Mouse (Mus musculus): ENCODE results near the gene Jkamp. TPM values are rescaled to one million over a fixed set of nuclear protein-coding genes. Genes with fewer than 3 reads are reported as not detected.

The Jkamp gene
- polyA plus RNA-seq, 1 experiment: 12.3 TPM

- no peak for TF ChIP-seq POLR2A (IDR thresholded peaks at IDR 0.05; ENCODE audit: borderline replicate concordance, control insufficient read depth, low read depth, low read length)
- TF ChIP-seq CTCF (IDR thresholded peaks at IDR 0.05; ENCODE audit: control insufficient read depth, insufficient read depth, low read length): no peak
- no peak overlapping the region for H3K4me3 ChIP-seq (replicated peaks; ENCODE audit: control insufficient read depth, low read depth, low read length)
- no peaks in the 10 kb centered on the region; the same call in 1 of the 2 replicates for H3K4me1 ChIP-seq (ENCODE audit: control insufficient read depth, insufficient read depth, low read length)
- 29% methylated on average over 3 of the region's 3 CpGs for WGBS
- H3K27ac ChIP-seq (ENCODE audit: control insufficient read depth, insufficient read depth, low read depth, low read length, poor library complexity): no peak overlapping the region
Measured at GRCm38 (mm10) chr12:72081961-72082360, 3.4 kb upstream of the Jkamp start.

DNA sequence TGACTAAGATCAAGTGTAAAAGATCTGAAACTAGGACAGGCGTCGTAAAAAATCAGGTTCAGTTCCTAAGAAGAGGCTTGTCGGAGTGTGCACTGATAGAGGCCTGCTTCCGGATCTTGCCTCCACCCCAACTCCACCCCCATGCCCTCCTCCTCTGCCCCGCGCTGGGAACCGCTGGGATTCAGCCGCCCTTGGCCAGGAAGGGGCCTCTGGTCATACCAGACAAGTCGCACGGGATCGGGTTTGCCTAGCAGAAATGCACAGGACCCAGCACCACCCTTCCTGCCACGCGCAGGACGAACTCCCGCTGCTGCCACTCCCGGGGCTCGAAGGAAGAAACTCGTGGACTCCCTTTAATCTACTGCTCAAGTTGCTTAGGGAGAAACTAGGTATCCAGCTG, 3.0 kb upstream of the Jkamp start:
- H3K4me1 ChIP-seq (ENCODE audit: control insufficient read depth, insufficient read depth, low read length): no peaks in the 10 kb centered on the region; the same call in 1 of the 2 replicates
- TF ChIP-seq POLR2A (IDR thresholded peaks at IDR 0.05; ENCODE audit: borderline replicate concordance, control insufficient read depth, low read depth, low read length) (no peak), CTCF (IDR thresholded peaks at IDR 0.05; ENCODE audit: control insufficient read depth, insufficient read depth, low read length) (no peak)
- H3K4me3 ChIP-seq (replicated peaks; ENCODE audit: control insufficient read depth, low read depth, low read length): no peak overlapping the region
- WGBS: 32% methylated on average over 18 of the region's 18 CpGs
- no peak overlapping the region for H3K27ac ChIP-seq (ENCODE audit: control insufficient read depth, insufficient read depth, low read depth, low read length, poor library complexity)

DNA sequence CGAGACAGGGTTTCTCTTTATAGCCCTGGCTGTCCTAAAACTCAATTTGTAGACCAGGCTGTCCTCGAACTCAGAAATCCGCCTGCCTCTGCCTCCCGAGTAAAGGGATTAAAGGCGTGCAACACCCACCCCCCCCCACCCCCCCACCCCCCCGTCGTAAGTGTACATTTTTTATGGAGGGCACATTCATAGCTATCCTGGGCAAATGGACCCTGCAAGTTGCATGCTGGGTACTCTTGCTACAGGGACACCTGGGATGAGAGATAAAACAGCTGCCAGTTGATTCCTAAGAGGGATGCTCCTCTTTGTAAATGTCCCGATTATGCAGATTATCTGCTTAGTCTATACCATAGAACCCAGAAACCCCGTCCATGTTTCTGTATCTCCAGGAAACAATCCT, 2.1 kb upstream of the Jkamp start:
- TF ChIP-seq POLR2A (IDR thresholded peaks at IDR 0.05; ENCODE audit: borderline replicate concordance, control insufficient read depth, low read depth, low read length): no peak
- TF ChIP-seq CTCF (IDR thresholded peaks at IDR 0.05; ENCODE audit: control insufficient read depth, insufficient read depth, low read length): no peak
- Histone ChIP-seq H3K27ac (ENCODE audit: control insufficient read depth, insufficient read depth, low read depth, low read length, poor library complexity) (no peak overlapping the region), H3K4me1 (ENCODE audit: control insufficient read depth, insufficient read depth, low read length) (no peaks in the 10 kb centered on the region; the same call in 1 of the 2 replicates), H3K4me3 (replicated peaks; ENCODE audit: control insufficient read depth, low read depth, low read length) (no peak overlapping the region)
- WGBS: 72% methylated on average over 9 of the region's 9 CpGs

DNA sequence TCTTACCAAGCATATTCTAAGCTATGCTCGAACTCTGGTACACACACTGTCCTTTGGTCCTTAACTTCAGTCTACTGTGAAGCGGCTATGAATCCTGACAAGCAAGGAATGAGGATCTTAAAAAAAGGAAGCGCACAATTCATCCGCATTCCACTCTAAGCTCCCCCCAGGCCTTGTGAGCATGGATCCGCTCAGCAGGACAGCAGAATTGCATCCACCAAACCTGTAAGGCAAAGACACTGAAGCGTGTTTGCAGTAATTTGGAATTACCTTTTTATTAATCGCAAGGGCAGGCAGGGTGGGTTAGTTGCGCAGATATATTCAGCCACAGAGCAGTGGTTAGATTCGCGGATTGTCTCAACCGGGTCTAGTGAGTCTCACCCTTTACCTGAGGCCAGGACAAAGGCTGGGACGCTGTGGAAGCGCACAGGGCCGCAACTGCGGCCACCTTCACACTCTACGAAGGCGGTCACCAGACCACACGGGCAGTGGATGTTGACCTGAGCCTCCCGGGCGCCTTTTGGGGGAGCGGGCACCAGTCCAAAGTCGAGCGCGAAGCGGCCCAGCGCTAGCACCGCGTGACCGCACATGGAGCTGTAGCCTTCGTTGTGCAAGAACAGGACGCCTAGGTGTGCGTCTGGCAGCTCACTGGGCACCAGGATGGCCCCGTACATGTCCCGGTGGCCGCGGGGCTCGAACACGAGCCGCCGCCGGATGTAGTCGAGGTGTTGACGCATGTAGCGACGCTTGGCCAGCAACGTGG, 947 bp upstream of the Jkamp start:
- Histone ChIP-seq H3K4me3 (replicated peaks; ENCODE audit: control insufficient read depth, low read depth, low read length) (peak overlapping the region; percentile 77), H3K27ac (ENCODE audit: control insufficient read depth, insufficient read depth, low read depth, low read length, poor library complexity) (peak overlapping the region; percentile 20; the same call in 1 of the 2 replicates), H3K4me1 (ENCODE audit: control insufficient read depth, insufficient read depth, low read length) (no peaks in the 10 kb centered on the region; the same call in 1 of the 2 replicates)
- TF ChIP-seq CTCF (IDR thresholded peaks at IDR 0.05; ENCODE audit: control insufficient read depth, insufficient read depth, low read length) (no peak), POLR2A (IDR thresholded peaks at IDR 0.05; ENCODE audit: borderline replicate concordance, control insufficient read depth, low read depth, low read length) (no peak)
- WGBS: 18% methylated on average over 46 of the region's 46 CpGs

GRCm38 (mm10) chr12:72085024-72085328, 413 bp upstream of the Jkamp start:
- WGBS: under 1% methylated on average over 31 of the region's 31 CpGs
- Histone ChIP-seq H3K4me1 (ENCODE audit: control insufficient read depth, insufficient read depth, low read length) (no peaks in the 10 kb centered on the region; the same call in 1 of the 2 replicates), H3K27ac (ENCODE audit: control insufficient read depth, insufficient read depth, low read depth, low read length, poor library complexity) (peak overlapping the region; percentile 20; the same call in 1 of the 2 replicates), H3K4me3 (replicated peaks; ENCODE audit: control insufficient read depth, low read depth, low read length) (peak overlapping the region; percentile 77)
- TF ChIP-seq POLR2A (IDR thresholded peaks at IDR 0.05; ENCODE audit: borderline replicate concordance, control insufficient read depth, low read depth, low read length) (no peak), CTCF (IDR thresholded peaks at IDR 0.05; ENCODE audit: control insufficient read depth, insufficient read depth, low read length) (no peak)

DNA sequence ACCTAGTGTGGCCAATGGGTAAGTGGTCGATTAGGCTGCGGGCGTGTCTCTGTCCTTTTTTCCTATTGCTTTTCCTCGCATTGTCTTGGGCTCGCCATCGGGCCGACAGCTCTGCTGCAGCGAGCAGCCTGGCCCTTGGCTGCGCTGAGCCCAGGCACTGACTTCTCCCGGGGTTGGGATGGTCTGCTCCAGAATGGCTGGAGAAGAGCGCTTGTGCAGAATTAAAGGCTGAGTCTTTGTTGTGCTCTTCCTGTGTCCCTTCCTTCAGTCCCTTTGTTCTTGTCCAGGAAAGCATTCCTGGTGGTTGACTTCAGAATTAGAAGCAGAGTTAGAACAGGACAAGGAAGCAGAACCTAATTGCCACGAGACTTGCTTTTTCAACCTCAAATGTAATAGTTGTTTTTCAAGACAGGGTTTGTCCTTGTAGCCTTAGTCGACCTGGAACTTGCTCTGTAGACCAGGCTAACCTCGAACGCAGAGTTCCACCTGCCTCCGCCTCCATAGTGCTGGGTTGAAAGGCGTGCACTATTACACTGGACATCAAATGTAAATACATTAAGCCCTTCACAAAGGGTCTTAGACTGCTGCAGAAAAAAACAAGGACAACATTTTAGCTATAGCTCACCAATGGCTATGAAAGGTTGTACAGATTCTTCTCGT, 907 bp downstream of the Jkamp start:
- peak overlapping the region; percentile 97 for H3K4me3 ChIP-seq (replicated peaks; ENCODE audit: control insufficient read depth, low read depth, low read length)

GRCm38 (mm10) chr12:72089802-72090201, 4.4 kb downstream of the Jkamp start:
- Histone ChIP-seq H3K27ac (ENCODE audit: control insufficient read depth, insufficient read depth, low read depth, low read length, poor library complexity) (no peak overlapping the region), H3K4me3 (replicated peaks; ENCODE audit: control insufficient read depth, low read depth, low read length) (no peak overlapping the region), H3K4me1 (ENCODE audit: control insufficient read depth, insufficient read depth, low read length) (no peaks in the 10 kb centered on the region; the same call in 1 of the 2 replicates)
- TF ChIP-seq POLR2A (IDR thresholded peaks at IDR 0.05; ENCODE audit: borderline replicate concordance, control insufficient read depth, low read depth, low read length): no peak
- no peak for TF ChIP-seq CTCF (IDR thresholded peaks at IDR 0.05; ENCODE audit: control insufficient read depth, insufficient read depth, low read length)
- 82% methylated on average over 4 of the region's 4 CpGs for WGBS

More for the DNA sequence above, 907 bp downstream of the Jkamp start:
- H3K4me1 ChIP-seq (ENCODE audit: control insufficient read depth, insufficient read depth, low read length): no peaks in the 10 kb centered on the region; the same call in 1 of the 2 replicates
- TF ChIP-seq POLR2A (IDR thresholded peaks at IDR 0.05; ENCODE audit: borderline replicate concordance, control insufficient read depth, low read depth, low read length): no peak
- no peak for TF ChIP-seq CTCF (IDR thresholded peaks at IDR 0.05; ENCODE audit: control insufficient read depth, insufficient read depth, low read length)
- H3K27ac ChIP-seq (ENCODE audit: control insufficient read depth, insufficient read depth, low read depth, low read length, poor library complexity): peak overlapping the region; percentile 91
- WGBS: 2% methylated on average over 18 of the region's 18 CpGs

DNA sequence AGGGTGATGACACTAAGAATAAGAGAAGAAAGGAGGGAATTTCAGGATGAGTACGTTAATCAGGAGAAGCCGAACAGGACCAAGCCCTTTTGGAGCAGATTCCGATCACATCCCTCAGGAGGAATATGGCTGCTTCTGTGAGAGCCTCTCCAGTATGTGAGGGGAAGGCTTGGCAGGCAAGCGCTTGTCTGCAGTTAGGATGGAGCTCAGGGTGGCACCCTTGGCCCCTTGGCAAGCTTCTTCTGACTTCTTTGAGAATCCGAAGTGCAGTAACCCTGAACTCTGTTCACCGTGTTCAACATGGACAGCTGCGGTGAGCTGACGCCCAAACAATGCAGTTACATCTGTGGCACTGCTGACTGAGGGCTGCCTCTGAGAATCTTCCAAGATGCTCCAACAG, 11.6 kb downstream of the Jkamp start:
- WGBS: 89% methylated on average over 8 of the region's 8 CpGs
- TF ChIP-seq CTCF (IDR thresholded peaks at IDR 0.05; ENCODE audit: control insufficient read depth, insufficient read depth, low read length) (no peak), POLR2A (IDR thresholded peaks at IDR 0.05; ENCODE audit: borderline replicate concordance, control insufficient read depth, low read depth, low read length) (no peak)
- no peaks in the 10 kb centered on the region for H3K4me1 ChIP-seq (ENCODE audit: control insufficient read depth, insufficient read depth, low read length)
- H3K27ac ChIP-seq (ENCODE audit: control insufficient read depth, insufficient read depth, low read depth, low read length, poor library complexity): no peak overlapping the region
- H3K4me3 ChIP-seq (replicated peaks; ENCODE audit: control insufficient read depth, low read depth, low read length): no peak overlapping the region
